Mouse (Mus musculus) CH12.LX (cell line): ENCODE data around the gene Hectd2. TPM values are rescaled to one million over a fixed set of nuclear protein-coding genes. Genes with fewer than 3 reads are reported as not detected.

Experiments used
- DNase-seq: peaks from one replicate; pipeline ENCODE4 v3.0.0-alpha.2; 2013; ENCODE audit errors: extremely low read depth
- H3K27ac ChIP-seq: 2 replicates; pipeline ENCODE4 v1.5.1; 2012; ENCODE audit warnings: low read depth, mild to moderate bottlenecking, control low read depth, moderate library complexity; ENCODE audit not compliant: insufficient read depth
- H3K27me3 ChIP-seq: replicated peaks from 2 replicates; pipeline ENCODE3; 2012; ENCODE audit warnings: inconsistent platforms
- H3K36me3 ChIP-seq, 2 experiments: replicated peaks in 1 of 2; 2 replicates each; pipeline versions ENCODE3 to v1.6.1; 2012; ENCODE audit warnings: inconsistent platforms in 1 of 2, low read length in 1 of 2, mild to moderate bottlenecking in 1 of 2, mixed read lengths in 1 of 2, moderate library complexity in 1 of 2; ENCODE audit not compliant: control insufficient read depth in 1 of 2, insufficient read depth in 1 of 2
- H3K4me1 ChIP-seq, 2 experiments: 2 replicates each; pipeline ENCODE4 v1.6.1; 2012; ENCODE audit warnings: inconsistent platforms in 1 of 2, moderate library complexity in 1 of 2; ENCODE audit not compliant: insufficient read depth in 2 of 2, control insufficient read depth in 1 of 2
- H3K4me2 ChIP-seq: 2 replicates; pipeline ENCODE4 v1.6.1; 2012; ENCODE audit warnings: low read depth, mild to moderate bottlenecking, control low read depth; ENCODE audit not compliant: poor library complexity, insufficient read depth, severe bottlenecking
- H3K4me3 ChIP-seq, 3 experiments: fragments of 150-350 bp in 1 of 3; sonication (generic) in 1 of 3; replicated peaks in 1 of 3; 2 replicates each; pipeline versions ENCODE3 to v1.5.1; 2011 to 2012; ENCODE audit warnings: low read depth in 2 of 3, low read length in 2 of 3, mild to moderate bottlenecking in 2 of 3, moderate library complexity in 2 of 3, control low read depth in 1 of 3, improper control_type of control experiment in 1 of 3, inconsistent platforms in 1 of 3, mixed read lengths in 1 of 3; ENCODE audit not compliant: poor library complexity in 1 of 3
- H3K79me2 ChIP-seq: replicated peaks from 2 replicates; pipeline ENCODE4 v1.6.1; 2012; ENCODE audit warnings: mild to moderate bottlenecking, moderate library complexity; ENCODE audit not compliant: control insufficient read depth, poor library complexity, insufficient read depth, severe bottlenecking; ENCODE audit errors: extremely low read depth
- H3K9ac ChIP-seq: 2 replicates; pipeline ENCODE4 v1.6.1; 2012; ENCODE audit warnings: low read depth, mild to moderate bottlenecking, control low read depth, moderate library complexity; ENCODE audit not compliant: insufficient read depth
- H3K9me3 ChIP-seq: replicated peaks from 2 replicates; pipeline ENCODE3; 2012; ENCODE audit warnings: low read length, inconsistent platforms, mixed read lengths
- BHLHE40 ChIP-seq: IDR thresholded peaks from 2 replicates; pipeline ENCODE4 v1.6.1; 2011; ENCODE audit warnings: mild to moderate bottlenecking, low read depth, low read length, improper control_type of control experiment
- CHD1 ChIP-seq: IDR thresholded peaks from 2 replicates; pipeline ENCODE4 v1.6.1; 2012; ENCODE audit warnings: low read depth, low read length, improper control_type of control experiment, inconsistent platforms
- CTCF ChIP-seq, 2 experiments: IDR thresholded peaks in 1 of 2; conservative IDR thresholded peaks in 1 of 2; 2 replicates each; pipeline ENCODE4 v1.5.1; 2011 to 2012; ENCODE audit warnings: low read depth in 2 of 2, low read length in 2 of 2, improper control_type of control experiment in 1 of 2, inconsistent platforms in 1 of 2, mild to moderate bottlenecking in 1 of 2, moderate library complexity in 1 of 2
- EP300 ChIP-seq: IDR thresholded peaks from 2 replicates; pipeline ENCODE4 v1.6.1; 2011; ENCODE audit warnings: low read length, improper control_type of control experiment
- GABPA ChIP-seq: IDR thresholded peaks from 2 replicates; pipeline ENCODE4 v1.6.1; 2012; ENCODE audit warnings: low read depth, low read length, improper control_type of control experiment, inconsistent platforms; ENCODE audit not compliant: insufficient replicate concordance
- JUND ChIP-seq: conservative IDR thresholded peaks from 2 replicates; pipeline ENCODE4 v1.6.1; 2011; ENCODE audit warnings: low read depth, low read length, improper control_type of control experiment
- MAFK ChIP-seq: IDR thresholded peaks from 2 replicates; pipeline ENCODE4 v1.6.1; 2011; ENCODE audit warnings: low read length, improper control_type of control experiment; ENCODE audit not compliant: insufficient replicate concordance
- MAZ ChIP-seq: IDR thresholded peaks from 2 replicates; pipeline ENCODE4 v1.6.1; 2012; ENCODE audit warnings: low read depth, mild to moderate bottlenecking, inconsistent platforms, low read length, improper control_type of control experiment, moderate library complexity
- MEF2A ChIP-seq: IDR thresholded peaks from 2 replicates; pipeline ENCODE4 v1.6.1; 2014; ENCODE audit warnings: low read depth, mild to moderate bottlenecking, inconsistent platforms, low read length, improper control_type of control experiment, borderline replicate concordance
- NELFE ChIP-seq: IDR thresholded peaks from 2 replicates; pipeline ENCODE4 v1.6.1; 2011; ENCODE audit warnings: low read depth, low read length, improper control_type of control experiment
- RAD21 ChIP-seq: IDR thresholded peaks from 2 replicates; pipeline ENCODE4 v1.6.1; 2011; ENCODE audit warnings: low read depth, mild to moderate bottlenecking, low read length, improper control_type of control experiment, moderate library complexity
- RCOR1 ChIP-seq: conservative IDR thresholded peaks from 2 replicates; pipeline ENCODE4 v1.6.1; 2012; ENCODE audit warnings: low read depth, mild to moderate bottlenecking, inconsistent platforms, low read length, improper control_type of control experiment
- SIN3A ChIP-seq: IDR thresholded peaks from 2 replicates; pipeline ENCODE4 v1.6.1; 2012; ENCODE audit warnings: low read length, improper control_type of control experiment, inconsistent platforms
- SMC3 ChIP-seq: IDR thresholded peaks from 2 replicates; pipeline ENCODE4 v1.6.1; 2011; ENCODE audit warnings: low read depth, low read length, improper control_type of control experiment
- TCF12 ChIP-seq: IDR thresholded peaks from 2 replicates; pipeline ENCODE4 v1.6.1; 2014; ENCODE audit warnings: low read depth, mild to moderate bottlenecking, inconsistent platforms, low read length, improper control_type of control experiment
- ZKSCAN1 ChIP-seq: IDR thresholded peaks from 2 replicates; pipeline ENCODE4 v1.6.1; 2012; ENCODE audit warnings: low read depth, inconsistent platforms, low read length, improper control_type of control experiment, borderline replicate concordance
- ZNF384 ChIP-seq: IDR thresholded peaks from 2 replicates; pipeline ENCODE4 v1.6.1; 2012; ENCODE audit warnings: low read depth, low read length, improper control_type of control experiment, inconsistent platforms
- dilution Hi-C: fragments of 300-500 bp; cut with MboI; formaldehyde crosslinking; loops from 2 replicates; pipeline ENCODE4 v1.14.3; 2020; ENCODE audit warnings: low sequenced_read_pairs; ENCODE audit not compliant: extremely low pct_unique_long_range_greater_than_20kb, extremely low pct_ligation_motif_present
- in situ Hi-C: fragments of 300-500 bp; cut with MboI; formaldehyde crosslinking; loops from 3 replicates; pipeline ENCODE4 v1.14.3; 2019; ENCODE audit warnings: low sequenced_read_pairs, low pct_ligation_motif_present, low pct_unique_long_range_greater_than_20kb, mixed read lengths
- polyA plus RNA-seq: library from polyadenylated mRNA; unstranded; fragments of >175 nt; gene quantifications from 2 replicates; pipeline ENCODE4 v1.2.1, GENCODE M21; 2012; ENCODE audit warnings: low read depth; ENCODE audit not compliant: insufficient read length
- total RNA-seq, 2 experiments: library from RNA; depleted of rRNA; stranded (reverse); fragments of 300-350 nt in 1 of 2; fragments of >200 nt in 1 of 2; gene quantifications; 2 replicates each; pipeline ENCODE4 v1.2.3; 2012 to 2014

Gene Hectd2
- total and polyA plus RNA-seq, 3 experiments = 0.08 to 0.78 (median 0.56) TPM

DNA sequence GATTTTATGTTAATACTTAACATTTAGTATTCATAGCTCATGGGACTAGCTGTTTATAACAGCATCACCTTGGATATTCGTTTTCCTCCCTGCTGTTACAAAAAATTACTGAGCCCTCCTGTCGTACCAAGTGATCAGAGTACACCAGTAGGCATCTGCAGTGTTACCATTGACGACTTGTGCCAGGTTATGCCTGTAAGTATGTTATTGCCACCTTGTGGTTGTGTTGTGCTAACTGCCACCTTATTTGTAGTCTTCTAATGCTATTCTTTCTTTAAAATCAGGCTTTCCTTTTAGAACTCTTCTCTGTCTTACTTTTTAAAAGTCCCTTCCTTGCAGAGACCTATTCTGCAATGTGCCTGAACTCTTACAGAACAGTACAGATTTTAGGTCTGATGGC is 54.8 kb downstream of the Hectd2 start:
- in situ Hi-C loops = loop anchor here (25.0 kb wide), 1 partner anchor 303 kb away; the partner anchor contains the start of gene Fgfbp3
- Histone ChIP-seq H3K9me3 (no peaks in the 10 kb centered on the region), H3K36me3 (no peaks in the 10 kb centered on the region), H3K27ac (no peak overlapping the region), H3K9ac (no peak overlapping the region), H3K4me1 (no peaks in the 10 kb centered on the region), H3K4me3 (no peak overlapping the region), H3K27me3 (no peaks in the 10 kb centered on the region), H3K4me2 (no peak overlapping the region), H3K79me2 (no peaks in the 10 kb centered on the region)
- TF ChIP-seq ZKSCAN1 (no peak), SMC3 (peak; percentile 49), RAD21 (peak; percentile 50), MAFK (no peak), CTCF (conservative IDR thresholded peaks at IDR 0.05 in 1 of 2, IDR thresholded peaks at IDR 0.05 in 1 of 2; ENCODE audit: low read depth in 2 of 2, low read length in 2 of 2) (peak in 1 of 2 experiments; percentile 60; a peak in 2 of 4 replicates), GABPA (no peak)
- dilution Hi-C loops = no loop called here
- DNase-seq = peak; percentile 12

DNA sequence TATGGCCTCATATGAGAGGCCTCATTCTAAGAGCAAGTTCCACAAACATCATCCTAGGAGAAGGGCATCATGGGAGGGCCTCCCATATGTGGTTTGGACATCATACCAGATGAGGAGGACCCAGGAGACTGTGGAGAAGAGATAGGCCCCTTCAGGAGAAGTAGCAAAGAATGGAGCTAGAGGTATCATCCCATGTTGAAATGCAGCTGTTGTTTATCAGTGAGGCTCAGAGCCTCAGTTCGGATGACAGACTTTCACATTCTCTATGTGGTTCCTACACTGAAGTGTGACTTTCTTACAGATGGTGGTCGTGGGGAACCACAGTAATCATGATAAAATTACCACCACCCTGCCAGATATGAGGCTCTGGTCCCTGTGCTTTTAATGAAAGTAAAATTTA is 55.9 kb downstream of the Hectd2 start:
- no peak overlapping the region for H3K4me2 ChIP-seq
- no peak overlapping the region for H3K4me3 ChIP-seq
- TF ChIP-seq NELFE (no peak), CTCF (conservative IDR thresholded peaks at IDR 0.05 in 1 of 2, IDR thresholded peaks at IDR 0.05 in 1 of 2; ENCODE audit: low read depth in 2 of 2, low read length in 2 of 2) (no peak), ZNF384 (no peak), EP300 (no peak), MAZ (no peak), SIN3A (no peak), RCOR1 (no peak), MEF2A (no peak), TCF12 (no peak), JUND (no peak), CHD1 (no peak), RAD21 (no peak), BHLHE40 (no peak)
- no peaks in the 10 kb centered on the region for H3K4me1 ChIP-seq
- in situ Hi-C loops (loop anchor here (25.0 kb wide), 1 partner anchor 302 kb away; the partner anchor contains the start of gene Fgfbp3), dilution Hi-C loops (no loop called here)
- no peaks in the 10 kb centered on the region for H3K79me2 ChIP-seq
- no peak overlapping the region for H3K9ac ChIP-seq
- H3K27ac ChIP-seq = no peak overlapping the region
- no peaks in the 10 kb centered on the region for H3K9me3 ChIP-seq
- H3K27me3 ChIP-seq = no peaks in the 10 kb centered on the region
- no peaks in the 10 kb centered on the region for H3K36me3 ChIP-seq
- DNase-seq = no peak
